Mouse (Mus musculus): ENCODE data around the gene Ptp4a2. TPM values are rescaled to one million over a fixed set of nuclear protein-coding genes. Genes with fewer than 3 reads are reported as not detected.

Ptp4a2 gene
- polyA plus RNA-seq, 1 experiment from 2014 or later = 163 TPM

DNA sequence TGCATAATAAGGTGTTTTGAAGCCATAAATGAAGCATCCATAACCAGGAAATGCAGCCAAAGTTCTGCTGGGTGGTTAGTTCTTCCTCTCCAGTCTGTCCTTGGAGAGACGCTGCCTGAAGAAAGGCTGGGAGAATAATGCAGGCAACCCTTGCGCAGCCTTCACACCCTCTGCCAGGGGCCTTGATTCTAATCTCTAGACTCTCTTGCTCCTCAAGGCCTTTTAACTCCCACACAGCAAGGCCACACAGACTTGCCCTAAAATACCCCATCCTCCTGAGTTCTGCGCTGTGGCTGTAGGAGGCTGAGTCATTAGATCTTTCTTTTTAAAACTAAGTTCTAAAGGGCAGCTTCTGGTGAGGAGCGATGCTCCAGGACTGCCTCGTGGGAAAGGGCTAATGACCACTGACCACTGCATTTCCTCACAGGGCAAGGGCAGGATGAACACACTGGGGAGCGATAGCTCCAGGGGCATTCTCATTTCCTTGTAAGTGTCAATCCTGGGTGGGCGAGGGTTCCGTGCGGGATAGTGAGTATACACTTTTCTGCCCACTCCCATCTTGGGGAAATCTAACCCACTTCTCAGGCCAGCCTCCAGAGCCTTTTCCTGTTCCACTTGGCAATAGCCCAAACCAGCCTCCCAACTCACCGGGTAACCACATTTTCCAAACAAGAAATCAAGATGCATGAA is 7.6 kb downstream of the Ptp4a2 start:
- H3K4me2 ChIP-seq (ENCODE audit: low read depth, low read length) = no peak overlapping the region
- H3K27me3 ChIP-seq (ENCODE audit: control insufficient read depth, insufficient read depth, low read length) = no peaks in the 10 kb centered on the region
- H3K27ac ChIP-seq (ENCODE audit: low read depth, low read length) = no peak overlapping the region
- no peaks in the 10 kb centered on the region for H3K36me3 ChIP-seq (ENCODE audit: control insufficient read depth, insufficient read depth, low read length)
- no peak overlapping the region for H3K4me3 ChIP-seq (ENCODE audit: low read depth, low read length)
- peaks cover 22% of the 10 kb centered on the region for H3K4me1 ChIP-seq (ENCODE audit: control insufficient read depth, insufficient read depth, low read length)
- no peak for ATAC-seq (ENCODE audit: low read depth)
- no peaks in the 10 kb centered on the region for H3K9me3 ChIP-seq (ENCODE audit: control insufficient read depth, low read length)
- no peak overlapping the region for H3K9ac ChIP-seq (replicated peaks; ENCODE audit: low read depth, low read length)
- 70% methylated on average over 10 of the region's 10 CpGs for WGBS

DNA sequence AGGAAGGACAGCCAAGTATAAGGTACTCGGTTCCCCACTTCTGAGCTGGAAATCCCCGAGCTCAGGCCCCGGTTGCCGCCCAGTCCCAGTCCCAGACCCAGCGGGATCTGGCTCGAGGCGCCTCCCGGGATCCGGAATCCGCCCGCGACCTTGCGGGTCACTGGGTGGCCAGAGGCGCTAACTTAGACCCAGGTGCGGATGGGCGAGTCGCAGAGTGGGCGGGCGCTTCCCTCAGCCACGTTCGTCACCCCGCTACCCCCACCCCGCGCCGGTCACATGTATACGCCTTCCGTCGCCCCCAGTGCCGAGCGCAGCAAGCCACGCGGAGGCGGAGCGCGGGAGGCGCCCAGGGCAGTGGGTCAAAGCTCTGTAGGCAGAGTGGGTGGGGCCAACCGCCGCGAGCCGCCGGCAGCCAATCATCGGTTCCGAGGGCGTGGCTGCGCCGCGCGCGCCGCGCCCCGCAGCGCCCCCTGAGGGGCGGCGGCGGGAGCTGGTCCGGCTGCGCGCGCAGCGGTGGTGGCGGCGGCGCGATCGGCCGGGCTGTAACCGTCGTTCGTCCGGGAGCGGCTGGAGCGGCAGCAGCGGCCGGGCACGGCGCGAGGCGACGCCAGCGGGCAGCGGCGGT is 8.8 kb downstream of the Ptp4a2 start:
- under 1% methylated on average over 72 of the region's 83 CpGs for WGBS
- peak; percentile 91 for ATAC-seq (ENCODE audit: low read depth)
- Histone ChIP-seq H3K4me1 (ENCODE audit: control insufficient read depth, insufficient read depth, low read length) (peaks cover 22% of the 10 kb centered on the region), H3K4me2 (ENCODE audit: low read depth, low read length) (peak overlapping the region; percentile 72), H3K36me3 (ENCODE audit: control insufficient read depth, insufficient read depth, low read length) (no peaks in the 10 kb centered on the region), H3K27ac (ENCODE audit: low read depth, low read length) (peak overlapping the region; percentile 92), H3K9me3 (ENCODE audit: control insufficient read depth, low read length) (no peaks in the 10 kb centered on the region), H3K9ac (replicated peaks; ENCODE audit: low read depth, low read length) (peak overlapping the region; percentile 92), H3K27me3 (ENCODE audit: control insufficient read depth, insufficient read depth, low read length) (no peaks in the 10 kb centered on the region), H3K4me3 (ENCODE audit: low read depth, low read length) (peak overlapping the region; percentile 86)

DNA sequence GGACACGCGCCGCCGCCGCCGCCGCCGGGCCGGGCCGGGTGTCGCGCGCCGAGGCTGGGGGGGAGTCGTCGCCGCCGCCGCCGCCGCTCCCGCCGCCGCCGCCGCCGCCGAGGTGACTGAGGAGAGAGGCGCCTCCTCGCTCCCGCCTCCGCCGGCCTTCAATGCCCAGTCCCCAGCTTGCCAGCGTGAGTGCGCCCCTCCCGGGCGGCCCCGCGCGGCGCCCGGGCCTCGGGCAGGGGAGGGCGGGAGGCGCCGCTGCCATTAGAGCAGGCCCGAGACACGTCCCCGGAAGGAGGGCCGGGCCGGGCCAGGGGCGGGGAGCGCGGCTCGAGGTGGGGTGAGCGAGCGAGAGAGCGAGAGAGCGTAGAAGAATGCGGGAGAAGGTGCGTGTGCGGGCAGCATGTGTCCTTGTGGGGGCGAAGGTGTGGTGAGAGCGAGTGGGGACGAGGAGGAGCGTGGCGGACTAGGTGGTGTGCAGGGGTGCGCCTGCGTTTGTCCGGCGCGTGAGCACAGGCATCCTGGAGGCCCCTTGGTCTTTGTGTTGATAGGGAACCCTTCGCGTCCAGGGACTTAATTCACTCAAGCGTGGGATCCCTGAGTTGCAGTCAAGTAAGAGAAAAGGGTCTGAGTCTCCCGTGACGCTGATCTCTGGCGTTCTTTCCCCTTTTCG is 9.5 kb downstream of the Ptp4a2 start:
- H3K36me3 ChIP-seq (ENCODE audit: control insufficient read depth, insufficient read depth, low read length) = no peaks in the 10 kb centered on the region
- H3K4me3 ChIP-seq (ENCODE audit: low read depth, low read length) = peak overlapping the region; percentile 86
- peak overlapping the region; percentile 92 for H3K27ac ChIP-seq (ENCODE audit: low read depth, low read length)
- H3K9me3 ChIP-seq (ENCODE audit: control insufficient read depth, low read length) = no peaks in the 10 kb centered on the region
- no peaks in the 10 kb centered on the region for H3K27me3 ChIP-seq (ENCODE audit: control insufficient read depth, insufficient read depth, low read length)
- H3K9ac ChIP-seq (replicated peaks; ENCODE audit: low read depth, low read length) = peak overlapping the region; percentile 92
- H3K4me2 ChIP-seq (ENCODE audit: low read depth, low read length) = peak overlapping the region; percentile 76
- peaks cover 22% of the 10 kb centered on the region for H3K4me1 ChIP-seq (ENCODE audit: control insufficient read depth, insufficient read depth, low read length)
- ATAC-seq (ENCODE audit: low read depth) = peak; percentile 88
- under 1% methylated on average over 54 of the region's 79 CpGs for WGBS

DNA sequence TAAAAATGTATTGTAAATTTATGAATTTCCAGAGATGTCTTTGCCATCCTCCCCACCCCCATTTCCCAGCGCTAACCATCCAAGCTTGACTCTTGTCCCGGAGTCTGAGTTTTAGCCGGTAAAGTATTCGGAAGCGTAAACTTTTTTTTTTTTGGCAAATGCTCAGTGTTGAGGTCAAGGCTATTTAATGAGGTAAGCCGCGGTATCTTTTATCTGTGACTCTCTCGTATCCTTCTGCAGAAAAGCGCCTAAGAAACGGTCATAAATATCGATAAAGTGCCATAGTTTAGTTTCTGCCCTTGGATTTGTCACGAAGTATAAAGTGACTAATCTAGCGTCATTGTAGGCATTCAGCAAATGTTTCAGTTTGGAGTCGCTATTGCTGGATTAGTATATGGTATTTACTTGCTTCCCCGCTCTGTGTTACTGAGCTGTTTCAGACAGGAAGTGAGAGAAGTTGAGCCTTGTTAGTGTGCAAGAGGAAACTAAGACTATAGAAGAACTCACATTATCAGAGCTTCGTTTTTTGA is 10.1 kb downstream of the Ptp4a2 start:
- Histone ChIP-seq H3K9ac (replicated peaks; ENCODE audit: low read depth, low read length) (peak overlapping the region; percentile 92), H3K27me3 (ENCODE audit: control insufficient read depth, insufficient read depth, low read length) (no peaks in the 10 kb centered on the region), H3K36me3 (ENCODE audit: control insufficient read depth, insufficient read depth, low read length) (no peaks in the 10 kb centered on the region), H3K9me3 (ENCODE audit: control insufficient read depth, low read length) (no peaks in the 10 kb centered on the region), H3K4me3 (ENCODE audit: low read depth, low read length) (peak overlapping the region; percentile 86), H3K27ac (ENCODE audit: low read depth, low read length) (peak overlapping the region; percentile 92), H3K4me1 (ENCODE audit: control insufficient read depth, insufficient read depth, low read length) (peaks cover 22% of the 10 kb centered on the region), H3K4me2 (ENCODE audit: low read depth, low read length) (peak overlapping the region; percentile 76)
- 2% methylated on average over 16 of the region's 16 CpGs for WGBS
- no peak for ATAC-seq (ENCODE audit: low read depth)

DNA sequence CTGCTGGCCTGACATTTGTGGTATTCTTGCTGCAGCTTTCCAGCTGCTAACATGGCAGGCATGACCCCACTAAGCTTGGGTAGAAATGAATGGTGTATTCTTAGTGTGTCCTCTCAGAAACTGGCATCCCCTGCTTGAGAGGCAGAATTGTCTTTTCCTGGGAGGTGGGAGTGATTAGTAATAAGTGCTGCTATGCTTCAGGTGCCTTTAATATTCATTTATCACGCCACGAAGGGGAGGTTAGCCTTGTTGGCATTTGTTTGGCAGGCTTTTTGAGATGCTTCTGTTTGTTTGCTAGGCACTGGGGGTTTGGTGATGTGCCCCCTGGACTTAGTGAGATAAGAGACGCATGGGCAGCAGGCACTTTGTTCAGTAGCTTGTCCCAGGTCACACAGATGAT is 11.3 kb downstream of the Ptp4a2 start:
- no peak overlapping the region for H3K27ac ChIP-seq (ENCODE audit: low read depth, low read length)
- H3K4me1 ChIP-seq (ENCODE audit: control insufficient read depth, insufficient read depth, low read length) = peaks cover 22% of the 10 kb centered on the region
- H3K36me3 ChIP-seq (ENCODE audit: control insufficient read depth, insufficient read depth, low read length) = no peaks in the 10 kb centered on the region
- 67% methylated on average over 3 of the region's 3 CpGs for WGBS
- no peaks in the 10 kb centered on the region for H3K27me3 ChIP-seq (ENCODE audit: control insufficient read depth, insufficient read depth, low read length)
- no peaks in the 10 kb centered on the region for H3K9me3 ChIP-seq (ENCODE audit: control insufficient read depth, low read length)
- ATAC-seq (ENCODE audit: low read depth) = no peak
- no peak overlapping the region for H3K9ac ChIP-seq (replicated peaks; ENCODE audit: low read depth, low read length)
- peak overlapping the region; percentile 76; the same call in 1 of the 2 replicates for H3K4me2 ChIP-seq (ENCODE audit: low read depth, low read length)
- H3K4me3 ChIP-seq (ENCODE audit: low read depth, low read length) = no peak overlapping the region

DNA sequence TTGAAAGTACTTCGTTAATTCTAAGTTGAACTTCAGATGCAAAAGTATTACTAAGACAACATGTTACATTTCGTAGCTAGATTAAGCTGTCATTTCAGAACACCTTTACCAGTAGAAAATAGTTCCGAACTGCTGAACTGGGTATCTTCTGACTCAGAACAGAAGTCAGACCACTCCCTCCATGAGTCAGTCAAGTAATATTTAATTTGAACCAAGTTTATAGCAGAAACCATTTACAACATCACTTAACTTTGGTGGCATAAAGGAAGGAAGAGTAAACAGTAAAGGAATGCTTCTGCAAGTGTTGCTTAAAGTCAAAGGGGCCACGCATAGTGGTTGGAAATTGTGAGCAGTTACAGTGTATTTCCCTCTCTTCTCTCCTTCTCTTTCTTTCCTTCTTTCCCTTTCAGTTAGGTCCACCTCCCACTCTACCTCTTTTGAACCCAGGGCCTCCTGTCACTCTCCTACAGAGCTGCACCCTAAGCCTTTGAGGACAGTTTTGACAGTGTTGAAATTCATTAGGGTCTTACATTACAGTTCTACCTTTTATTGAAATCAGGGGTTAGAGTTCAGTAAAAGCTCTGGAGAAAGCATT is 12.3 kb downstream of the Ptp4a2 start:
- peaks cover 22% of the 10 kb centered on the region for H3K4me1 ChIP-seq (ENCODE audit: control insufficient read depth, insufficient read depth, low read length)

DNA sequence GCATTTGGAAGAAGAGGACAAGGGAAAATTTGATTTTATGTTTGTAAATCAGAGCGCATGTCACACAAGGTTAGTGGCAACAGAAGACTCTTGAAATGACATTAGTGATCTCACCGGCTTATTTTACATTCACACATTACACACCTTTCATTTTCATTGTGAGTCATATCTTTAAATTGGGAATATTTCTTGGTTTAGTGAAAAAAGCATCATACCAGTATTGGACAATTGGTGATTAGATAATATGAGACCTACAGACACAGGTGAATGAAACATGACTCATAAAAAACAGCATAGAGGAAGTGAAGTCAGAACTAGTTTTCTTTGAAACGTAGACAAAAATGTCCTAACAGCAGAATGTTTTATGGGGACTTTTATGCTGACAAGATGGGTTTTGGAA is 16.6 kb downstream of the Ptp4a2 start:
- Histone ChIP-seq H3K27ac (ENCODE audit: low read depth, low read length) (no peak overlapping the region), H3K9me3 (ENCODE audit: control insufficient read depth, low read length) (no peaks in the 10 kb centered on the region), H3K27me3 (ENCODE audit: control insufficient read depth, insufficient read depth, low read length) (no peaks in the 10 kb centered on the region), H3K4me3 (ENCODE audit: low read depth, low read length) (no peak overlapping the region), H3K36me3 (ENCODE audit: control insufficient read depth, insufficient read depth, low read length) (no peaks in the 10 kb centered on the region), H3K4me2 (ENCODE audit: low read depth, low read length) (no peak overlapping the region), H3K4me1 (ENCODE audit: control insufficient read depth, insufficient read depth, low read length) (peaks cover 6% of the 10 kb centered on the region), H3K9ac (replicated peaks; ENCODE audit: low read depth, low read length) (no peak overlapping the region)
- ATAC-seq (ENCODE audit: low read depth) = no peak
- 83% methylated on average over 3 of the region's 3 CpGs for WGBS

More for the DNA sequence above, 12.3 kb downstream of the Ptp4a2 start:
- ATAC-seq (ENCODE audit: low read depth) = no peak
- Histone ChIP-seq H3K36me3 (ENCODE audit: control insufficient read depth, insufficient read depth, low read length) (no peaks in the 10 kb centered on the region), H3K9me3 (ENCODE audit: control insufficient read depth, low read length) (no peaks in the 10 kb centered on the region), H3K4me3 (ENCODE audit: low read depth, low read length) (no peak overlapping the region), H3K27ac (ENCODE audit: low read depth, low read length) (no peak overlapping the region), H3K4me2 (ENCODE audit: low read depth, low read length) (no peak overlapping the region), H3K9ac (replicated peaks; ENCODE audit: low read depth, low read length) (no peak overlapping the region), H3K27me3 (ENCODE audit: control insufficient read depth, insufficient read depth, low read length) (no peaks in the 10 kb centered on the region)
- 89% methylated on average over 4 of the region's 4 CpGs for WGBS

DNA sequence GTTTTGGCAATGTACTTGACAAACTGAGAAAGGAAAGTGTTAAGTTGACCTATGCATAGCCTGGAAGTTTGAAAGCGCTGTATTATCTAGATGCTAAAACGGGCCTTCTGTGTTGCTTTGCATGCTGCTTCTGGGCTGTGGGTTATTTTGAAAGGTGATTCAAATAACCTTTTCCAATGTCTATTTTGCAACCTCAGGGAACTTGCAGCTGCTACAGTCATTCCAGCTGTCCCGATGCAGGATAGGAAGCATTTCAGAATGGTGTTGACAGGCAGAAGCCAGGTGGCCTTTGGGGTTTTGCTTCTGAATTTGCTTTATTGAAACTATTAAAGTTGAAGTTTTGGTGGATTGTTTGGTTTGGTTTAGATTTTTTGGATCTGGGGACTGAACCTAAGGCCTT is 17.1 kb downstream of the Ptp4a2 start:
- H3K4me1 ChIP-seq (ENCODE audit: control insufficient read depth, insufficient read depth, low read length) = peaks cover 2% of the 10 kb centered on the region; the same call in 1 of the 2 replicates
- H3K4me3 ChIP-seq (ENCODE audit: low read depth, low read length) = no peak overlapping the region
- H3K27ac ChIP-seq (ENCODE audit: low read depth, low read length) = no peak overlapping the region
- no peak for ATAC-seq (ENCODE audit: low read depth)
- H3K36me3 ChIP-seq (ENCODE audit: control insufficient read depth, insufficient read depth, low read length) = no peaks in the 10 kb centered on the region
- H3K9me3 ChIP-seq (ENCODE audit: control insufficient read depth, low read length) = no peaks in the 10 kb centered on the region
- 65% methylated on average over 3 of the region's 3 CpGs for WGBS
- H3K9ac ChIP-seq (replicated peaks; ENCODE audit: low read depth, low read length) = no peak overlapping the region
- no peak overlapping the region for H3K4me2 ChIP-seq (ENCODE audit: low read depth, low read length)
- no peaks in the 10 kb centered on the region for H3K27me3 ChIP-seq (ENCODE audit: control insufficient read depth, insufficient read depth, low read length)

All from neural tube, embryonic 14.5 days (tissue).